Mouse (Mus musculus) intestine, embryonic 16.5 days (tissue): ENCODE results near the gene Scrn2. TPM values are rescaled to one million over a fixed set of nuclear protein-coding genes. Genes with fewer than 3 reads are reported as not detected.

Experiments
- ATAC-seq: fragments of 200-750 bp; cut with Nextera tagmentation; 2 replicates; pipeline ENCODE4 v1.8.0; 2017; ENCODE audit warnings: moderate TSS enrichment, moderate library complexity
- H3K27ac ChIP-seq: fragments of 300-500 bp; sonication (generic); 2 replicates; pipeline ENCODE4 v1.5.1; 2014; ENCODE audit warnings: mild to moderate bottlenecking, low read length
- H3K27me3 ChIP-seq: fragments of 300-500 bp; sonication (generic); replicated peaks from 2 replicates; pipeline ENCODE4 v1.6.1; 2014; ENCODE audit warnings: low read length, control low read depth, mixed read lengths; ENCODE audit not compliant: control insufficient read depth, insufficient read depth
- H3K36me3 ChIP-seq: fragments of 300-500 bp; sonication (generic); 2 replicates; pipeline ENCODE4 v1.6.1; 2014; ENCODE audit warnings: low read length, control low read depth; ENCODE audit not compliant: control insufficient read depth, insufficient read depth
- H3K4me1 ChIP-seq: fragments of 300-500 bp; sonication (generic); 2 replicates; pipeline ENCODE4 v1.6.1; 2014; ENCODE audit warnings: low read length, control low read depth, mixed read lengths; ENCODE audit not compliant: control insufficient read depth, insufficient read depth
- H3K4me2 ChIP-seq: fragments of 300-500 bp; sonication (generic); 2 replicates; pipeline ENCODE4 v1.6.1; 2014; ENCODE audit warnings: low read depth, low read length, control low read depth
- H3K4me3 ChIP-seq: fragments of 300-500 bp; sonication (generic); 2 replicates; pipeline ENCODE4 v1.5.1; 2014; ENCODE audit warnings: mild to moderate bottlenecking, low read length
- H3K9ac ChIP-seq: fragments of 300-500 bp; sonication (generic); 2 replicates; pipeline ENCODE4 v1.6.1; 2014; ENCODE audit warnings: low read depth, low read length
- H3K9me3 ChIP-seq: fragments of 300-500 bp; sonication (generic); 2 replicates; pipeline ENCODE4 v1.6.1; 2016; ENCODE audit warnings: low read length, control low read depth; ENCODE audit not compliant: control insufficient read depth
- WGBS: fragments of 180-500 bp; shearing (Covaris S2); extraction: QIAGEN DNeasy Blood & Tissue Kit; methylation state at CpG from one replicate; pipeline ENCODE4 v1.1.7; 2014; 5-methylcytosine and 5-hydroxymethylcytosine counted together
- polyA plus RNA-seq: library from polyadenylated mRNA; unstranded; fragments of >200 nt; fragmentation: Nextera tagmentation; extraction: Ambion mirVana; gene quantifications from 2 replicates; pipeline ENCODE4 v1.2.1, GENCODE M21; 2015

Gene Scrn2
- polyA plus RNA-seq, 1 experiment from 2014 or later = 26.9 TPM

DNA sequence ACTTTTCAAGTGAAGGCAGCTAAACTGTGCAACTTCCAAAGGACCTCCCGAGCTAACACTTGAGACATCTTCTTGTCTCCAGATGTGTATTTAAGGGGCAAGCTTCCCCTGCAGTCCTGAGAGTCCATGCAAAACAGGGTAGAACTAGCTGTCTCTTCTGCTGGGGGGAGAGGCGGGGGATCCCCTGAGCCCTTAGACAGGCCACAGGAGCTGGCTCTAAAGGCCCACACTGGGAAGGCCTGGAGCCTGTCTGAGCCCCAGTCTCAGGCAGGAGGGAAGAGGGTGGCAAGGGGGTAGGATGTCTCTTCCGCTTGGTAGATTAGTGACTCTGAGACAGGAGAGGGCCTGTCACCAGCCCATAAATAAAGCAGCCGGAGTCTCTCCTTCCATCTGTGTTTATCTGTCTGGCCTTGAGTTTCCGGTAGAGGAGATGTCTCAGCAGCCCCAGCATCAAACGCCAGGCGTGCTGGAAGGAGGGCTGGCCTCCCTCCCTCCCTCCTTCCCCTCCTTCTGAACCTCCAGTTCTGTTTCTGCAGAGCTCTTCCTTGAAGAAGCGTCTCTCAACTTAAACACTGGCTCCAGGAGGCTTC, 36.9 kb upstream of the Scrn2 start:
- ATAC-seq = peak; percentile 37
- H3K4me2 ChIP-seq = no peak overlapping the region
- WGBS = 30% methylated on average over 8 of the region's 8 CpGs
- peak overlapping the region; percentile 90 for H3K27ac ChIP-seq
- H3K9ac ChIP-seq = peak overlapping the region; percentile 42; the same call in 1 of the 2 replicates
- no peaks in the 10 kb centered on the region for H3K36me3 ChIP-seq
- H3K4me3 ChIP-seq = no peak overlapping the region
- peaks cover 32% of the 10 kb centered on the region for H3K4me1 ChIP-seq
- no peaks in the 10 kb centered on the region for H3K9me3 ChIP-seq
- H3K27me3 ChIP-seq = peaks cover 3% of the 10 kb centered on the region

DNA sequence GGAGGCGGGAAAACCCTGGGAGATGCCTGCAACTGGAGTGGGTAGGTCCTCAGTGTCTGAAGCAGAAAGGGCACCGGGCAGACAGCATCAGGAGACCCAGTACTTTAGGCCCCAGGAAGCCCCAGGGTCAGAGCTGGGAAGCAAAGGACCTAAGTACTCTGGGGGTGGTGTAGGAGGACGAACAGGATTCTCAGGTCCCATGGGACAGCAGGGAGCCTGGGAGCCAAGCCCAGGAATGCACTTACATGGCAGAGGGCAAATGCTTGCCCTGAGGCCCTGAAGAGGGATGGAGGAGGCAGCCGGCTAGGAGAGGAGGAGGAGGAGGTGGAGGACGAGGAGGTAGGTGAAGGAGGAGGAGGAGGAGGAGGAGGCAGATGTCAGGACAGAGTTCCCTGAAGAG, 34.7 kb upstream of the Scrn2 start:
- peaks cover 3% of the 10 kb centered on the region for H3K27me3 ChIP-seq

DNA sequence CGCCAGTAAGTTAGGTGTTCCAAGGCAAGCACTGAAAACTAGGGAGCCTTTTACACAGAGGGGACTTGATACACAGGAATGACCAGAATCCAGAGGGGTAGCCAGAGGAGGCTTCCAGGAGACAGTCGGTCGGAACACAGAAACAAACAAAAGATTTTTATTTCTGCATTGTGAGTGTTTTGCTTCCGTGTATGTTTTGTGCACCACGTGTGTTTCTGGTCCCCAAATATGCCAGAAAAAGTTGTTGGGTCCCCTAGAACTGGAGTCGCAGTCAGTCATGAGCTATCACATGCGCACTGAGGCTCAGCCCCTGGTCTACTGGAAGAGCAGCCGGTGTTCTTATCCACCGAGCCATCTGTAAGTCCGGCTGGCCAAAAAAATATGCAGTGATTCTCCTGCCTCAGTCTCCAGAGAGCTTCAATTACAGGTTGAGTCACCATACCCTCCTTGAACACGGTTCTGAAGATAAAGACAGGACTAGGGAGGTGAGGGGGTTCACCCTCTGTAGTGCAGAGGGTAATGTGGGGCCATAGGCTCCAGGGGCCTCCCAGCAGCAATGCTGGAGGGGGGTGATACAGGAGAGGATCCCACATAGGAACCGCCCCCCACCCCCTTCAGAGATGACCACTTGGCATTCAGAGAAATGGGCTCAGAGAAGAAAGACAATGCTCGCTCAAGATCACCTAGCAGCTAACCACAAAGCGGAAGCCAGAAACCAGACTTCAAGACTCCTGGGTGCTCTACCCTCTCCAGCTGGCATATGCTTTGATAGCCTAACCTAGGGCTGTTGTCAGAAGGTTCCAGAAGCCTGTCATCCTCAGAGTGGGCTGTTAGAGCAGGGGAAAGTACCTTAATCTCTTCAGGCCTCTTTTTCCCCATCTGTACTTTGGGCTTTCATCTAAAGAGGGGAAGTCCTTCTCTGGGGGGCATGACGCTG, 33.6 kb upstream of the Scrn2 start:
- no peak for ATAC-seq
- no peaks in the 10 kb centered on the region for H3K36me3 ChIP-seq
- peaks cover 26% of the 10 kb centered on the region for H3K4me1 ChIP-seq
- no peak overlapping the region for H3K4me2 ChIP-seq
- H3K4me3 ChIP-seq = no peak overlapping the region
- H3K27me3 ChIP-seq = peaks cover 3% of the 10 kb centered on the region
- H3K9ac ChIP-seq = no peak overlapping the region
- H3K27ac ChIP-seq = no peak overlapping the region
- WGBS = 81% methylated on average over 15 of the region's 15 CpGs
- no peaks in the 10 kb centered on the region for H3K9me3 ChIP-seq

More for the DNA sequence above, 34.7 kb upstream of the Scrn2 start:
- 38% methylated on average over 5 of the region's 5 CpGs for WGBS
- Histone ChIP-seq H3K4me2 (no peak overlapping the region), H3K9me3 (no peaks in the 10 kb centered on the region), H3K4me1 (peaks cover 26% of the 10 kb centered on the region), H3K9ac (no peak overlapping the region), H3K36me3 (no peaks in the 10 kb centered on the region), H3K27ac (no peak overlapping the region), H3K4me3 (no peak overlapping the region)
- ATAC-seq = no peak

DNA sequence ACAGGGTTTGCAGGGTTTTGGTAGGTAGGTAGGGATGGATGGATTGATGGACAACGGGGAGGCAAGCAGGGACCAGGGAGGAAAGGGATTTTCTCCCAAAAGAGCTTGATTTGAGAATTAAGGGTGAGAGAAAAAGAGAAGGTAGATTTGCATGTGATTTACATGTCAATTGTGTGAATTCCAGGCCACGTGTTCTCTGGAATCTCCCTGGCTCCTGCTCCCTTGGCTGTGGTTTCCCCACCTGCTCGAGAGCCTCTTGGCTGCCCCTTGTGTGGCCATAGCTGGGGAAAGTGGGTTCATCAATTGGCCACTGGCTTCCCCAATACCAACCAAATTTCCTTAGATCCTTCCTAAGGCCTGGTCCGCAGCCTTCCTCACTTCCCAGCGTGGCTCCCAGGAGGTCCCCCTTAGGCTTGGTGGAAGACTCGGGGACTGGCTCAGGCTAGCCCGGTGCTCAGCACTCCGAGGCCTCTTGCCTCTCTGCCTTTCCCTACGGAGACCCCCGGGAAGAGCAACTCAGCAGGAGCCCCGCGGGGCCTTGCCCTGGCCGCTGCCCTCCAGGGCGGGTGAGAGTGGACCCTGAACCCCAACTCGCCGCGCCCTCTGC, 32.9 kb upstream of the Scrn2 start:
- Histone ChIP-seq H3K27me3 (no peaks in the 10 kb centered on the region; the same call in 1 of the 2 replicates), H3K4me1 (peaks cover 26% of the 10 kb centered on the region)
- ATAC-seq = peak; percentile 8

DNA sequence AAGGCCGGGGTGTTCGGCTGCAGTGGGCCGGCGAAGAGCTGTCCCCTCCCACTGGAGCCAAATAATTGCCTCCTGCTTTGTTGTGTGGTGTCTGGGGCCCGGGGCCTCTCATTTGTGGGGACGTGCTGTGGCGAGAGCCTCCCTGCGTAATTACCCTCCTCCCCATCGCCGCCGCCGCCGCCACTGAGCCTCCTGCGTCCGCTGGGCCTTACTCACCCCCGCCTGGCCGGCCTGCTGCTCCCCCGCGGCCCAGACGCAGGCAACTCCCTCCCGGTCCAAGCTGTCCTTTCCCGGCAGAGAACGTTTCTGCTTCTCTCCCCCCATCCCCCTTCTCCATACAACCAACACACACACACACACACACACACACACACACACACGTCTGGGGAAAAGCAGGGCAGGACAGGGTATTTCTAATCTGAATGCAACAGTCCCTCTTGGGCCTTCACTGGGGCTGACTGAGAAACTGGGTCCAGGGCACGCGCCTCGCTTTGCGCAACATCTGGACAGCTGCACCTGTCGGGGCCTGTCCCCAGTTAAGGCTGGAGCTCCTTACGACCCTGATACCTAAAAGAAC, 32.3 kb upstream of the Scrn2 start:
- ATAC-seq = peak; percentile 75
- peak overlapping the region; percentile 60 for H3K4me2 ChIP-seq
- WGBS = 7% methylated on average over 29 of the region's 30 CpGs
- H3K27me3 ChIP-seq = no peaks in the 10 kb centered on the region; the same call in 1 of the 2 replicates
- H3K27ac ChIP-seq = no peak overlapping the region
- peak overlapping the region; percentile 71 for H3K9ac ChIP-seq
- H3K4me1 ChIP-seq = peaks cover 22% of the 10 kb centered on the region
- H3K9me3 ChIP-seq = no peaks in the 10 kb centered on the region
- no peaks in the 10 kb centered on the region for H3K36me3 ChIP-seq
- H3K4me3 ChIP-seq = peak overlapping the region; percentile 35

More for the DNA sequence above, 32.9 kb upstream of the Scrn2 start:
- H3K27ac ChIP-seq = no peak overlapping the region
- peak overlapping the region; percentile 60 for H3K4me2 ChIP-seq
- peak overlapping the region; percentile 71 for H3K9ac ChIP-seq
- H3K9me3 ChIP-seq = no peaks in the 10 kb centered on the region
- 28% methylated on average over 17 of the region's 17 CpGs for WGBS
- H3K36me3 ChIP-seq = no peaks in the 10 kb centered on the region
- peak overlapping the region; percentile 35 for H3K4me3 ChIP-seq

DNA sequence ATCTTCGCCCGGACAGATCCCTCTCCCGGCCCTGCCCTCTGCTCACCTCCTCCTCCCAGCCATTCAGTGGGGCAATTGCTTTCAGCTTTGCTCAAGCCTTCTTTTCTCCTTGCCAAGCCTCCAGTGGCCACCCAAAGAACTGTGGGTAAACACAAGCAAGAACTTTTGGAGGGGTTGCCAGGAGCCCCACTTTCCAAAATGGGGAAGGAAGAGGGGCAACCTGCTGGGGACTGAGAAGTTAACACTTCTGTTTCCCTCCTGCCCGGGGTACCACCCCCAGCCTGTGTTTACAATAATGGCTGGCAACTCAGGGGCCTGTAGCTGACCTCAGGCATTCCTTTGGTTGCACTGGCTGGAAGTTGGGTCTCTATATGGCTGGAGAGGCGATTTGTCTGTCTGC, 26.6 kb upstream of the Scrn2 start:
- H3K27ac ChIP-seq = no peak overlapping the region
- H3K9ac ChIP-seq = no peak overlapping the region
- H3K4me2 ChIP-seq = no peak overlapping the region
- H3K4me3 ChIP-seq = no peak overlapping the region
- no peaks in the 10 kb centered on the region for H3K36me3 ChIP-seq
- H3K27me3 ChIP-seq = peaks cover 3% of the 10 kb centered on the region; the same call in 1 of the 2 replicates
- ATAC-seq = no peak
- H3K4me1 ChIP-seq = no peaks in the 10 kb centered on the region
- WGBS = 33% methylated on average over 5 of the region's 5 CpGs
- H3K9me3 ChIP-seq = no peaks in the 10 kb centered on the region

DNA sequence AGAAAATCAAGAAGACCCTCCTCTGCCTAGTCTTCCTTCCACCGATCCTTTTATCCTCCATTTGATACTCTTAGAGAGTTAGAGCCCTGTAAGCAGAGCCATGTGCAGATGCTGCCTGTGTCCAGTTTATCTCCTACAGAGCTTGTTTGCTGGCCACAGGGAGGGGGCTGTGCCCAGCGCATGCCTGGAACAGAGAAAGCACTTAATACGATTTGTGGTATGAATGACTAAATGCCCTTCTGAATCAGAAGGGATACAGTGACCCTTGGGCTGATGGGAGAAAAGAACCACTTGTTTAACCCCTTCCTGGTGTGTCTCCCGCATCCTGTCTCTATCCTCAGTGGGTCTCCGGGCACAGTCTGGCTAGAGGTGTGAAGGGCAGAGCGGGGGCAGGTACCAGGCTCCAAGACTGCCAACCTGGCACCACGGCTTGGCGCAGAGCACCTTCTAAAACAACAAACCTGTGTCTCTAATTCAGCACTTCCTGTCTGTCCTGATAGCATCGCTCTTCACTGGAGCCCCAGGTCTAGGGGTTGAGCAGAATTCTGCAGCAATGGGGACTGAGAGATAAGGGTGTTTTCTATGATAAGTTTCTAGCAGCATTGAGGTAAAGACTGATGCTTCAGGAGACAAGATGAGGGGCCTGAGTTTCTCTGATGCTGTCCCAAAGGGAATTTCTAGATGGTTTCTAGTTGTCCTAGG, 22.5 kb upstream of the Scrn2 start:
- 59% methylated on average over 9 of the region's 9 CpGs for WGBS
- H3K36me3 ChIP-seq = no peaks in the 10 kb centered on the region
- no peaks in the 10 kb centered on the region for H3K4me1 ChIP-seq
- peaks cover 14% of the 10 kb centered on the region; the same call in 1 of the 2 replicates for H3K27me3 ChIP-seq
- no peak for ATAC-seq
- no peak overlapping the region for H3K9ac ChIP-seq
- no peaks in the 10 kb centered on the region for H3K9me3 ChIP-seq
- H3K4me3 ChIP-seq = no peak overlapping the region
- no peak overlapping the region for H3K27ac ChIP-seq
- no peak overlapping the region for H3K4me2 ChIP-seq

DNA sequence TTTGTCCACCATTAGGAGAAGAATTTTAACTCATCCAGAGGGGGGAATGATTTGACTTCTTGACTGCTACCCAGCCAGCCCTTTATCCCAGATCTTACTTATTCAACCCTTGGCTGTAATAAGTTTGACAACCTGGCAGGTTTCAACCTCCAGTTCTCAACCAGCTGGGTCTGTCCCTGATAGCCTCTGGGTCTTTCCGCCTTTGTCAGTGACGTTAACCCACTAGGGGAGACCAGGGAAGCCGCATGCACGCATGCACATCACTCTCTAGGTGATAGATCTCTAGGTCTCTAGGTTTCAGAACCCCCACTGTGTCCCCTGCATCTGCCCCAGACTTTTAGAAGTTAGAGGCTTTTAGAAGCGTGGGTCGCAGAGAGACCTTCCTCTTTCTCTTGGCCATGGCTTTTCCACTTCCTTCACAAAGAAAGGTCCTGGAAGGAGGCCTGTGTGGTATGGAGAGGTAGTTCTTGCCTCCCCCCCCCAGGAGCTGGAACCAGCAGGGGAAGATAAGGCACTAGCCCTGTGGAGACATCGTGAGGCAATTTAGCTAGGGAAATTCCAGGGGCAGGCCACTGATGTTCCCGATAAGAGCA, 20.4 kb upstream of the Scrn2 start:
- 54% methylated on average over 8 of the region's 8 CpGs for WGBS
- H3K27ac ChIP-seq = no peak overlapping the region
- H3K4me1 ChIP-seq = no peaks in the 10 kb centered on the region
- no peak for ATAC-seq
- no peak overlapping the region for H3K4me3 ChIP-seq
- no peak overlapping the region for H3K4me2 ChIP-seq
- H3K9ac ChIP-seq = no peak overlapping the region
- H3K27me3 ChIP-seq = peaks cover 14% of the 10 kb centered on the region; the same call in 1 of the 2 replicates
- no peaks in the 10 kb centered on the region for H3K36me3 ChIP-seq
- H3K9me3 ChIP-seq = no peaks in the 10 kb centered on the region
